Mouse (Mus musculus) CH12.LX (cell line): Measurements from ENCODE around the gene Dync2h1. TPM values are rescaled to one million over a fixed set of nuclear protein-coding genes. Genes with fewer than 3 reads are reported as not detected.

ENCODE experiments used
- DNase-seq: peaks from one replicate; pipeline ENCODE4 v3.0.0-alpha.2; 2013; ENCODE audit errors: extremely low read depth
- H3K27ac ChIP-seq: 2 replicates; pipeline ENCODE4 v1.5.1; 2012; ENCODE audit warnings: low read depth, mild to moderate bottlenecking, control low read depth, moderate library complexity; ENCODE audit not compliant: insufficient read depth
- H3K27me3 ChIP-seq: replicated peaks from 2 replicates; pipeline ENCODE3; 2012; ENCODE audit warnings: inconsistent platforms
- H3K36me3 ChIP-seq, 2 experiments: replicated peaks in 1 of 2; 2 replicates each; pipeline versions ENCODE3 to v1.6.1; 2012; ENCODE audit warnings: inconsistent platforms in 1 of 2, low read length in 1 of 2, mild to moderate bottlenecking in 1 of 2, mixed read lengths in 1 of 2, moderate library complexity in 1 of 2; ENCODE audit not compliant: control insufficient read depth in 1 of 2, insufficient read depth in 1 of 2
- H3K4me1 ChIP-seq, 2 experiments: 2 replicates each; pipeline ENCODE4 v1.6.1; 2012; ENCODE audit warnings: inconsistent platforms in 1 of 2, moderate library complexity in 1 of 2; ENCODE audit not compliant: insufficient read depth in 2 of 2, control insufficient read depth in 1 of 2
- H3K4me2 ChIP-seq: 2 replicates; pipeline ENCODE4 v1.6.1; 2012; ENCODE audit warnings: low read depth, mild to moderate bottlenecking, control low read depth; ENCODE audit not compliant: poor library complexity, insufficient read depth, severe bottlenecking
- H3K4me3 ChIP-seq, 3 experiments: fragments of 150-350 bp in 1 of 3; sonication (generic) in 1 of 3; replicated peaks in 1 of 3; 2 replicates each; pipeline versions ENCODE3 to v1.5.1; 2011 to 2012; ENCODE audit warnings: low read depth in 2 of 3, low read length in 2 of 3, mild to moderate bottlenecking in 2 of 3, moderate library complexity in 2 of 3, control low read depth in 1 of 3, improper control_type of control experiment in 1 of 3, inconsistent platforms in 1 of 3, mixed read lengths in 1 of 3; ENCODE audit not compliant: poor library complexity in 1 of 3
- H3K79me2 ChIP-seq: replicated peaks from 2 replicates; pipeline ENCODE4 v1.6.1; 2012; ENCODE audit warnings: mild to moderate bottlenecking, moderate library complexity; ENCODE audit not compliant: control insufficient read depth, poor library complexity, insufficient read depth, severe bottlenecking; ENCODE audit errors: extremely low read depth
- H3K9ac ChIP-seq: 2 replicates; pipeline ENCODE4 v1.6.1; 2012; ENCODE audit warnings: low read depth, mild to moderate bottlenecking, control low read depth, moderate library complexity; ENCODE audit not compliant: insufficient read depth
- H3K9me3 ChIP-seq: replicated peaks from 2 replicates; pipeline ENCODE3; 2012; ENCODE audit warnings: low read length, inconsistent platforms, mixed read lengths
- CHD1 ChIP-seq: IDR thresholded peaks from 2 replicates; pipeline ENCODE4 v1.6.1; 2012; ENCODE audit warnings: low read depth, low read length, improper control_type of control experiment, inconsistent platforms
- CHD2 ChIP-seq: IDR thresholded peaks from 2 replicates; pipeline ENCODE4 v1.6.1; 2011; ENCODE audit warnings: low read length, improper control_type of control experiment
- GABPA ChIP-seq: IDR thresholded peaks from 2 replicates; pipeline ENCODE4 v1.6.1; 2012; ENCODE audit warnings: low read depth, low read length, improper control_type of control experiment, inconsistent platforms; ENCODE audit not compliant: insufficient replicate concordance
- JUN ChIP-seq: IDR thresholded peaks from 2 replicates; pipeline ENCODE4 v1.6.1; 2011; ENCODE audit warnings: low read depth, mild to moderate bottlenecking, low read length, improper control_type of control experiment, moderate library complexity; ENCODE audit not compliant: insufficient read depth
- JUND ChIP-seq: conservative IDR thresholded peaks from 2 replicates; pipeline ENCODE4 v1.6.1; 2011; ENCODE audit warnings: low read depth, low read length, improper control_type of control experiment
- KAT2A ChIP-seq: IDR thresholded peaks from 2 replicates; pipeline ENCODE4 v1.6.1; 2012; ENCODE audit warnings: low read length, improper control_type of control experiment, inconsistent platforms; ENCODE audit not compliant: insufficient replicate concordance
- MAFK ChIP-seq: IDR thresholded peaks from 2 replicates; pipeline ENCODE4 v1.6.1; 2011; ENCODE audit warnings: low read length, improper control_type of control experiment; ENCODE audit not compliant: insufficient replicate concordance
- MAX ChIP-seq: IDR thresholded peaks from 2 replicates; pipeline ENCODE4 v1.6.1; 2011; ENCODE audit warnings: low read length, improper control_type of control experiment
- MXI1 ChIP-seq: IDR thresholded peaks from 2 replicates; pipeline ENCODE4 v1.6.1; 2011; ENCODE audit warnings: mild to moderate bottlenecking, low read depth, low read length, improper control_type of control experiment
- MYC ChIP-seq: IDR thresholded peaks from 2 replicates; pipeline ENCODE4 v1.6.1; 2011; ENCODE audit warnings: low read depth, mild to moderate bottlenecking, improper control_type of control experiment, low read length
- NRF1 ChIP-seq: IDR thresholded peaks from 2 replicates; pipeline ENCODE4 v1.6.1; 2014; ENCODE audit warnings: low read depth, mild to moderate bottlenecking, inconsistent platforms, low read length, improper control_type of control experiment, moderate library complexity
- POLR2A ChIP-seq: IDR thresholded peaks from 2 replicates; pipeline ENCODE4 v1.6.1; 2011; ENCODE audit warnings: low read depth, mild to moderate bottlenecking, improper control_type of control experiment, low read length
- POLR2AphosphoS2 ChIP-seq: IDR thresholded peaks from 2 replicates; pipeline ENCODE4 v1.6.1; 2011; ENCODE audit warnings: low read depth, low read length, improper control_type of control experiment
- RAD21 ChIP-seq: IDR thresholded peaks from 2 replicates; pipeline ENCODE4 v1.6.1; 2011; ENCODE audit warnings: low read depth, mild to moderate bottlenecking, low read length, improper control_type of control experiment, moderate library complexity
- RCOR1 ChIP-seq: conservative IDR thresholded peaks from 2 replicates; pipeline ENCODE4 v1.6.1; 2012; ENCODE audit warnings: low read depth, mild to moderate bottlenecking, inconsistent platforms, low read length, improper control_type of control experiment
- SIN3A ChIP-seq: IDR thresholded peaks from 2 replicates; pipeline ENCODE4 v1.6.1; 2012; ENCODE audit warnings: low read length, improper control_type of control experiment, inconsistent platforms
- SMC3 ChIP-seq: IDR thresholded peaks from 2 replicates; pipeline ENCODE4 v1.6.1; 2011; ENCODE audit warnings: low read depth, low read length, improper control_type of control experiment
- TBP ChIP-seq: conservative IDR thresholded peaks from 2 replicates; pipeline ENCODE4 v1.6.1; 2011; ENCODE audit warnings: low read depth, low read length, improper control_type of control experiment
- ZC3H11A ChIP-seq: IDR thresholded peaks from 2 replicates; pipeline ENCODE4 v1.6.1; 2012; ENCODE audit warnings: low read depth, mild to moderate bottlenecking, inconsistent platforms, low read length, improper control_type of control experiment
- ZKSCAN1 ChIP-seq: IDR thresholded peaks from 2 replicates; pipeline ENCODE4 v1.6.1; 2012; ENCODE audit warnings: low read depth, inconsistent platforms, low read length, improper control_type of control experiment, borderline replicate concordance
- ZMIZ1 ChIP-seq: IDR thresholded peaks from 2 replicates; pipeline ENCODE4 v1.6.1; 2012; ENCODE audit warnings: low read depth, mild to moderate bottlenecking, inconsistent platforms, low read length, improper control_type of control experiment
- ZNF384 ChIP-seq: IDR thresholded peaks from 2 replicates; pipeline ENCODE4 v1.6.1; 2012; ENCODE audit warnings: low read depth, low read length, improper control_type of control experiment, inconsistent platforms
- dilution Hi-C: fragments of 300-500 bp; cut with MboI; formaldehyde crosslinking; loops from 2 replicates; pipeline ENCODE4 v1.14.3; 2020; ENCODE audit warnings: low sequenced_read_pairs; ENCODE audit not compliant: extremely low pct_unique_long_range_greater_than_20kb, extremely low pct_ligation_motif_present
- in situ Hi-C: fragments of 300-500 bp; cut with MboI; formaldehyde crosslinking; loops from 3 replicates; pipeline ENCODE4 v1.14.3; 2019; ENCODE audit warnings: low sequenced_read_pairs, low pct_ligation_motif_present, low pct_unique_long_range_greater_than_20kb, mixed read lengths
- polyA plus RNA-seq: library from polyadenylated mRNA; unstranded; fragments of >175 nt; gene quantifications from 2 replicates; pipeline ENCODE4 v1.2.1, GENCODE M21; 2012; ENCODE audit warnings: low read depth; ENCODE audit not compliant: insufficient read length
- total RNA-seq, 2 experiments: library from RNA; depleted of rRNA; stranded (reverse); fragments of 300-350 nt in 1 of 2; fragments of >200 nt in 1 of 2; gene quantifications; 2 replicates each; pipeline ENCODE4 v1.2.3; 2012 to 2014

Dync2h1 gene
- total and polyA plus RNA-seq, 3 experiments: 2.9 to 4.9 (median 4.0) TPM

DNA sequence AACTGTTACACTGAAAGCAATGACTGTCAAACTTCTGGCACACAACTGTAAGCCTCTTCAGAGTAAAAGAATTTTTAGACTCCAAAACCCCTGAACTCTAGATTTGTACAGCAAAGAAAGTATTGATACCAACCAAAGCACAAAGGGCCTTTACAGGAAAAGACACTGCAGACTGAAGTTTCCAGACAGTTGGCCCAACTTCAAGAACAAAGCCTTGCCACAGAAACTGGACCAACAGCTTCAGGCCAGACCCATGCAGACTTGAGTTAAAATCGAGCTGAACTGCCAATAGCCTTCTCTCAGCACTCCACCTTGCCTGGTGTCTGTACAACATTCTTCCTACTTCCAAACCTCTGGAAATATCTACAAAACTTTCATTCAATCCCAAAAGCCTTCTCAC is 74.1 kb downstream of the Dync2h1 start:
- Histone ChIP-seq H3K4me2 (no peak overlapping the region), H3K9me3 (no peaks in the 10 kb centered on the region), H3K36me3 (peaks cover 0 to 12% of the 10 kb centered on the region in 2 experiments), H3K79me2 (no peaks in the 10 kb centered on the region), H3K4me3 (no peak overlapping the region), H3K27me3 (no peaks in the 10 kb centered on the region), H3K4me1 (no peaks in the 10 kb centered on the region), H3K9ac (no peak overlapping the region), H3K27ac (no peak overlapping the region)
- TF ChIP-seq TBP (no peak), MAFK (no peak), MYC (no peak), RCOR1 (no peak), SMC3 (no peak), ZMIZ1 (no peak), CHD1 (no peak), RAD21 (no peak), NRF1 (no peak), KAT2A (no peak), ZC3H11A (no peak), CHD2 (no peak), ZNF384 (no peak), MAX (no peak), POLR2AphosphoS2 (no peak), POLR2A (no peak), ZKSCAN1 (no peak), GABPA (no peak), SIN3A (no peak), JUND (no peak)
- dilution Hi-C loops: no loop called here
- no peak for DNase-seq
- in situ Hi-C loops: no loop called here

GRCm38 (mm10) chr9:7101361-7101760 is 82.9 kb downstream of the Dync2h1 start:
- Histone ChIP-seq H3K9ac (no peak overlapping the region), H3K27me3 (no peaks in the 10 kb centered on the region), H3K9me3 (no peaks in the 10 kb centered on the region), H3K36me3 (peaks cover 2 to 11% of the 10 kb centered on the region in 2 experiments), H3K4me3 (no peak overlapping the region)
- TF ChIP-seq JUN (no peak), POLR2AphosphoS2 (no peak), MXI1 (no peak), CHD1 (no peak)
- TF ChIP-seq, all 38 proteins: peak for 0
- dilution Hi-C loops: no loop called here
- in situ Hi-C loops: no loop called here
- Histone ChIP-seq H3K4me1 (no peaks in the 10 kb centered on the region), H3K27ac (no peak overlapping the region), H3K79me2 (no peaks in the 10 kb centered on the region), H3K4me2 (no peak overlapping the region)
- no peak for DNase-seq
